In genomic region chr11:114391553-114391952, GRCm38 (mm10) we compare ENCODE assay signal across 23 mouse cellular contexts.
A peak's percentile ranks its signal among the peaks of the same experiment; 100 is the strongest.
DNase-seq lines count a peak whose midpoint lies in the region; ATAC-seq and TF ChIP-seq lines count a peak whose summit lies in the region.
"Had no signal": no experiment of that assay in that cellular context is flagged by ENCODE, and none has a peak within 500 bp of the region (broad histone marks: within the 10 kb centered on the region; RNA-seq: fewer than 3 reads in every experiment).

No protein-coding gene starts in this region.

- peaks cover 0 to 3% of the 10 kb centered on the region in 2 experiments; a peak in 1 of 4 replicates for H3K36me3 ChIP-seq in MEL (ENCODE audit: control insufficient read depth in 1 of 2, insufficient read depth in 2 of 2, low read length in 2 of 2)
- no peaks in the 10 kb centered on the region for H3K36me3 ChIP-seq in liver, postnatal 0 days (replicated peaks; ENCODE audit: insufficient read depth, low read length)
- no peaks in the 10 kb centered on the region for H3K36me3 ChIP-seq in kidney, embryonic 15.5 days
- H3K36me3 ChIP-seq: embryonic facial prominence, embryonic 13.5 days; midbrain, embryonic 15.5 days; neural tube, embryonic 15.5 days had no signal

- TF ChIP-seq EP300 in MEL (IDR thresholded peaks at IDR 0.05; ENCODE audit: low read depth in 1 of 2, low read length in 2 of 2): peak; percentile 43 to 65; a peak in 3 of 4 replicates
- TF ChIP-seq EP300 in liver, postnatal 0 days (IDR thresholded peaks at IDR 0.05; ENCODE audit: low read depth): no peak

- TF ChIP-seq CTCF in MEL (IDR thresholded peaks at IDR 0.05 in 2 of 3, conservative IDR thresholded peaks at IDR 0.05 in 1 of 3; ENCODE audit: control insufficient read depth in 1 of 3, insufficient read depth in 1 of 3, low read depth in 2 of 3, low read length in 3 of 3, poor library complexity in 1 of 3, severe bottlenecking in 1 of 3): no peak
- TF ChIP-seq CTCF in liver, postnatal 0 days (IDR thresholded peaks at IDR 0.05; ENCODE audit: low read depth): 0 out of 2 replicates have a peak, but pooled peaks have one; percentile 21

- no peaks in the 10 kb centered on the region for H3K27me3 ChIP-seq in MEL (ENCODE audit: control insufficient read depth in 1 of 2, insufficient read depth in 2 of 2, low read length in 2 of 2)
- H3K27me3 ChIP-seq in liver, postnatal 0 days (ENCODE audit: insufficient read depth, low read length): no peaks in the 10 kb centered on the region
- no peaks in the 10 kb centered on the region for H3K27me3 ChIP-seq in kidney, embryonic 15.5 days
- H3K27me3 ChIP-seq: embryonic facial prominence, embryonic 13.5 days; midbrain, embryonic 15.5 days; neural tube, embryonic 15.5 days had no signal

- no peak overlapping the region; the same call in 1 of the 2 replicates for H3K9ac ChIP-seq in MEL (ENCODE audit: control insufficient read depth, low read depth, low read length, poor library complexity, severe bottlenecking)
- no peak overlapping the region for H3K9ac ChIP-seq in liver, postnatal 0 days (replicated peaks)
- no peak overlapping the region for H3K9ac ChIP-seq in kidney, embryonic 15.5 days
- H3K9ac ChIP-seq: embryonic facial prominence, embryonic 13.5 days; liver, embryonic 14.5 days; midbrain, embryonic 15.5 days; neural tube, embryonic 15.5 days had no signal

- TF ChIP-seq POLR2A in MEL (IDR thresholded peaks at IDR 0.05; ENCODE audit: control insufficient read depth in 1 of 2, insufficient read depth in 1 of 2, low read depth in 1 of 2, low read length in 2 of 2, poor library complexity in 1 of 2): no peak

- peak; percentile 61 for DNase-seq in A20 (ENCODE audit: low read depth, low spot score)
- peak; percentile 69 for DNase-seq in MEL (ENCODE audit: low read depth, low spot score)
- peak; percentile 31 for DNase-seq in liver, postnatal 0 days
- DNase-seq in spleen, adult 18-20 months: peak; percentile 13 to 33
- DNase-seq in T-cell, adult 2 months (ENCODE audit: low spot score): no peak
- DNase-seq in urinary bladder, postnatal 14 days (ENCODE audit: low spot score): no peak
- DNase-seq: adrenal gland, postnatal 14 days; cerebellum, adult 11 months; cerebellum, postnatal 10 days; gastrocnemius, postnatal 10 days; heart, adult 2 months; heart, postnatal 4 days; kidney, adult 11 months; kidney, postnatal 10 days; right cerebral cortex, adult 18-20 months had no signal

- H3K4me1 ChIP-seq in MEL (ENCODE audit: control insufficient read depth in 1 of 2, insufficient read depth in 2 of 2, low read length in 2 of 2): peaks cover 3 to 10% of the 10 kb centered on the region in 2 experiments
- H3K4me1 ChIP-seq in liver, postnatal 0 days (ENCODE audit: insufficient read depth): no peaks in the 10 kb centered on the region
- no peaks in the 10 kb centered on the region for H3K4me1 ChIP-seq in kidney, embryonic 15.5 days
- H3K4me1 ChIP-seq: embryonic facial prominence, embryonic 13.5 days; midbrain, embryonic 15.5 days; neural tube, embryonic 15.5 days had no signal

- peak overlapping the region; percentile 15; the same call in 1 of the 2 replicates for H3K4me2 ChIP-seq in liver, postnatal 0 days (ENCODE audit: low read depth, low read length)
- no peak overlapping the region for H3K4me2 ChIP-seq in kidney, embryonic 15.5 days
- H3K4me2 ChIP-seq: embryonic facial prominence, embryonic 13.5 days; midbrain, embryonic 15.5 days; neural tube, embryonic 15.5 days had no signal

- peak; percentile 51 for ATAC-seq in liver, postnatal 0 days
- no peak for ATAC-seq in kidney, embryonic 15.5 days (replicated peaks; ENCODE audit: low FRiP score)
- ATAC-seq: forebrain, embryonic 14.5 days; hindbrain, embryonic 16.5 days; midbrain, embryonic 15.5 days had no signal

- 20% methylated on average over 6 of the region's 6 CpGs for WGBS in liver, postnatal 0 days (ENCODE audit: insufficient replicate concordance)
- 44% methylated on average over 6 of the region's 6 CpGs for WGBS in kidney, embryonic 15.5 days

- H3K79me2 ChIP-seq in MEL (ENCODE audit: control insufficient read depth, insufficient read depth, low read length, poor library complexity): no peaks in the 10 kb centered on the region

- H3K9me3 ChIP-seq in MEL (replicated peaks; ENCODE audit: insufficient read depth, low read length): no peaks in the 10 kb centered on the region
- peaks cover 3% of the 10 kb centered on the region; the same call in 1 of the 2 replicates for H3K9me3 ChIP-seq in liver, postnatal 0 days (ENCODE audit: low read length)
- H3K9me3 ChIP-seq in kidney, embryonic 15.5 days (replicated peaks): no peaks in the 10 kb centered on the region
- H3K9me3 ChIP-seq: embryonic facial prominence, embryonic 13.5 days; midbrain, embryonic 15.5 days; neural tube, embryonic 15.5 days had no signal

- H3K4me3 ChIP-seq in MEL (ENCODE audit: control insufficient read depth in 1 of 2, insufficient read depth in 1 of 2, low read depth in 2 of 2, low read length in 2 of 2): peak overlapping the region; percentile 31 to 38; a peak in 3 of 4 replicates
- no peak overlapping the region for H3K4me3 ChIP-seq in liver, postnatal 0 days (ENCODE audit: low read depth, low read length)
- no peak overlapping the region for H3K4me3 ChIP-seq in kidney, embryonic 15.5 days (replicated peaks)
- H3K4me3 ChIP-seq: embryonic facial prominence, embryonic 13.5 days; heart, adult 2 months; midbrain, embryonic 15.5 days; neural tube, embryonic 15.5 days had no signal

- no peak for TF ChIP-seq RAD21 in MEL (IDR thresholded peaks at IDR 0.05; ENCODE audit: low read depth, low read length)

- H3K27ac ChIP-seq in MEL (ENCODE audit: control insufficient read depth, low read depth, low read length): peak overlapping the region; percentile 43
- peak overlapping the region; percentile 70 for H3K27ac ChIP-seq in liver, postnatal 0 days (ENCODE audit: low read depth)
- H3K27ac ChIP-seq in kidney, embryonic 15.5 days: no peak overlapping the region
- H3K27ac ChIP-seq: embryonic facial prominence, embryonic 13.5 days; heart, adult 2 months; liver, embryonic 14.5 days; macrophage; midbrain, embryonic 15.5 days; neural tube, embryonic 15.5 days had no signal

TF ChIP-seq in MEL, 35 proteins besides CTCF, POLR2A, EP300 and RAD21:
- TF ChIP-seq GATA1 (IDR thresholded peaks at IDR 0.05; ENCODE audit: low read depth, low read length): peak; percentile 23; the same call in 1 of the 2 replicates
- no peak for TF ChIP-seq MAX (IDR thresholded peaks at IDR 0.05; ENCODE audit: low read length)
- no peak for TF ChIP-seq NRF1 (IDR thresholded peaks at IDR 0.05; ENCODE audit: insufficient read depth, low read depth, low read length, poor library complexity, severe bottlenecking)
- TF ChIP-seq SIN3A (IDR thresholded peaks at IDR 0.05; ENCODE audit: low read length): no peak; the same call in 1 of the 2 replicates
- 0 out of 2 replicates have a peak, but pooled peaks have one; percentile 37 for TF ChIP-seq ELF1 (IDR thresholded peaks at IDR 0.05; ENCODE audit: low read depth, low read length)
- TF ChIP-seq TCF12 (IDR thresholded peaks at IDR 0.05; ENCODE audit: low read depth, low read length): no peak; the same call in 1 of the 2 replicates
- TF ChIP-seq TBP (IDR thresholded peaks at IDR 0.05; ENCODE audit: low read depth, low read length): peak; percentile 50; the same call in 1 of the 2 replicates
- TF ChIP-seq MAZ (IDR thresholded peaks at IDR 0.05; ENCODE audit: low read depth, low read length): peak; percentile 61; the same call in 1 of the 2 replicates
- no peak for TF ChIP-seq MXI1 (IDR thresholded peaks at IDR 0.05; ENCODE audit: low read depth, low read length)
- TF ChIP-seq HCFC1 (IDR thresholded peaks at IDR 0.05; ENCODE audit: low read depth, low read length): 0 out of 2 replicates have a peak, but pooled peaks have one; percentile 32
- no peak for TF ChIP-seq NELFE (IDR thresholded peaks at IDR 0.05; ENCODE audit: low read depth, low read length)
- peak; percentile 62 for TF ChIP-seq ETS1 (IDR thresholded peaks at IDR 0.05; ENCODE audit: low read depth, low read length)

Comparison
In these comparisons a context has a peak if more than half of its experiments do, and no peak if none do; other contexts are left out.
1. DNase-seq: peak in A20 (single experiment), MEL (single experiment), liver, postnatal 0 days (single experiment) and spleen, adult 18-20 months (2 of 2); none in T-cell, adult 2 months (single experiment) and urinary bladder, postnatal 14 days (single experiment).
2. H3K4me3 ChIP-seq: peak in MEL (2 of 2); none in liver, postnatal 0 days (single experiment) and kidney, embryonic 15.5 days (single experiment).